Mouse (Mus musculus) embryonic fibroblast, embryonic 13.5 days (primary cell): ENCODE results near the gene Kirrel3.

Experiments
- CTCF ChIP-seq: IDR thresholded peaks from 2 replicates; pipeline ENCODE4 v1.5.1; 2011; ENCODE audit warnings: mild to moderate bottlenecking, control low read depth, low read length, moderate library complexity, borderline replicate concordance; ENCODE audit not compliant: insufficient read depth
- POLR2A ChIP-seq: IDR thresholded peaks from 2 replicates; pipeline ENCODE4 v1.6.1; 2011; ENCODE audit warnings: low read depth, mild to moderate bottlenecking, control low read depth, low read length, moderate library complexity

- TF ChIP-seq CTCF (no peak), POLR2A (no peak)
These were observed 2.5 kb upstream of the Kirrel3 start for GRCm38 (mm10) chr9:34483236-34483635.
